Mouse (Mus musculus): ENCODE measurements around the gene Mpg.

DNA sequence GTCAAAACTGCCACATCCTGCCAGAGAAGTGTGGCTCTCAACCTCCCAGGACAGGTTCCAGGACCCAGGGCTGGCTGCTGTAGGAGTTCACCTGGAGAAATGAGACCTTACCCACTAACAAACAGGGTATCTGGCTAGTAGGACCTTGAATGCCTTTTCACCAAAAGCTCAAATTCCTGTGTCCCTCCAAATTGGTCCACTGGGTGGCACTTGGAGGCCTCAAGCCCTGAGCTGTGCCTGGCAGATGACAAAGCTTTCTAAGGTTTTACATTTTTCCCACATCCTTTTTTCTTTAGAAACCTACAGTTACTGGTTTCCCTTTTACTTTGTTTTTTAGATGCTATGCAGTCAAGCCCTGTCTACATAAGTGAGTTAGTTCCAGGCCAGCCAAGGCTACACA is 20.8 kb downstream of the Mpg start:
- TF ChIP-seq GATA1 (IDR thresholded peaks at IDR 0.05; ENCODE audit: borderline replicate concordance, low read length) (no peak), FLI1 (IDR thresholded peaks at IDR 0.05; ENCODE audit: low read length) (no peak)

All from megakaryocyte, embryonic 14.5 days (primary cell).